Mouse (Mus musculus) heart, embryonic 15.5 days (tissue): Measurements from ENCODE around the gene Plcb3. TPM values are rescaled to one million over a fixed set of nuclear protein-coding genes. Genes with fewer than 3 reads are reported as not detected.
A peak's percentile ranks its signal among the peaks of the same experiment; 100 is the strongest.

Experiments
- ATAC-seq: fragments of 200-750 bp; cut with Nextera tagmentation; replicated peaks from 2 replicates; pipeline ENCODE4 v1.8.0; 2017; ENCODE audit warnings: low read depth, moderate TSS enrichment; ENCODE audit not compliant: insufficient number of reproducible peaks, insufficient read depth, low FRiP score
- H3K27ac ChIP-seq: fragments of 300-500 bp; sonication (generic); 2 replicates; pipeline ENCODE4 v1.5.1; 2015; ENCODE audit warnings: mild to moderate bottlenecking, inconsistent platforms
- H3K27me3 ChIP-seq: fragments of 300-500 bp; sonication (generic); 2 replicates; pipeline ENCODE4 v1.6.1; 2015; ENCODE audit warnings: inconsistent platforms
- H3K36me3 ChIP-seq: fragments of 300-500 bp; sonication (generic); 2 replicates; pipeline ENCODE4 v1.6.1; 2015; ENCODE audit warnings: mild to moderate bottlenecking, inconsistent platforms
- H3K4me1 ChIP-seq: fragments of 300-500 bp; sonication (generic); replicated peaks from 2 replicates; pipeline ENCODE4 v1.6.1; 2015; ENCODE audit warnings: inconsistent platforms
- H3K4me2 ChIP-seq: fragments of 300-500 bp; sonication (generic); 2 replicates; pipeline ENCODE4 v1.6.1; 2015; ENCODE audit warnings: inconsistent platforms, mild to moderate bottlenecking, moderate library complexity
- H3K4me3 ChIP-seq: fragments of 300-500 bp; sonication (generic); 2 replicates; pipeline ENCODE4 v1.5.1; 2015; ENCODE audit warnings: mild to moderate bottlenecking, inconsistent platforms
- H3K9ac ChIP-seq: fragments of 300-500 bp; sonication (generic); 2 replicates; pipeline ENCODE4 v1.6.1; 2015; ENCODE audit warnings: mild to moderate bottlenecking, inconsistent platforms
- H3K9me3 ChIP-seq: fragments of 300-500 bp; sonication (generic); replicated peaks from 2 replicates; pipeline ENCODE4 v1.6.1; 2016; ENCODE audit warnings: inconsistent platforms
- WGBS: fragments of 180-500 bp; shearing (Covaris S2); methylation state at CpG from one replicate; pipeline ENCODE4 v1.1.7; 2015; ENCODE audit warnings: mixed read lengths; 5-methylcytosine and 5-hydroxymethylcytosine counted together
- polyA plus RNA-seq: library from polyadenylated mRNA; unstranded; fragments of >200 nt; fragmentation: Nextera tagmentation; extraction: Ambion mirVana; gene quantifications from 2 replicates; pipeline ENCODE4 v1.2.1, GENCODE M21; 2015

The Plcb3 gene
- polyA plus RNA-seq, 1 experiment from 2014 or later = 16.4 TPM

GRCm38 (mm10) chr19:6977759-6978638, 1.7 kb upstream of the Plcb3 start:
- WGBS = 71% methylated on average over 13 of the region's 13 CpGs
- Histone ChIP-seq H3K9ac (peak overlapping the region; percentile 79; the same call in 1 of the 2 replicates), H3K27ac (peak overlapping the region; percentile 97), H3K4me2 (peak overlapping the region; percentile 89; the same call in 1 of the 2 replicates), H3K4me3 (peak overlapping the region; percentile 79; the same call in 1 of the 2 replicates), H3K9me3 (no peaks in the 10 kb centered on the region), H3K36me3 (peaks cover 31% of the 10 kb centered on the region), H3K4me1 (peaks cover 50% of the 10 kb centered on the region), H3K27me3 (no peaks in the 10 kb centered on the region)
- ATAC-seq = no peak

GRCm38 (mm10) chr19:6974211-6975205, 1.8 kb downstream of the Plcb3 start, which contains the start of gene Ppp1r14b:
Ppp1r14b (plus strand) TSS chr19:6974968.
- H3K9ac ChIP-seq = peak within 1 kb of the TSS; percentile 82
- H3K27me3 ChIP-seq = no peaks in the 10 kb centered on the region
- no peaks in the 10 kb centered on the region for H3K9me3 ChIP-seq
- peak within 1 kb of the TSS; percentile 93 for H3K27ac ChIP-seq
- peak within 1 kb of the TSS; percentile 90 for H3K4me2 ChIP-seq
- under 1% methylated on average over 84 of the region's 84 CpGs for WGBS
- peaks cover 21% of the 10 kb centered on the region for H3K36me3 ChIP-seq
- peak within 1 kb of the TSS; percentile 77 for H3K4me3 ChIP-seq
- peak; percentile 57 for ATAC-seq
- peaks cover 64% of the 10 kb centered on the region for H3K4me1 ChIP-seq

DNA sequence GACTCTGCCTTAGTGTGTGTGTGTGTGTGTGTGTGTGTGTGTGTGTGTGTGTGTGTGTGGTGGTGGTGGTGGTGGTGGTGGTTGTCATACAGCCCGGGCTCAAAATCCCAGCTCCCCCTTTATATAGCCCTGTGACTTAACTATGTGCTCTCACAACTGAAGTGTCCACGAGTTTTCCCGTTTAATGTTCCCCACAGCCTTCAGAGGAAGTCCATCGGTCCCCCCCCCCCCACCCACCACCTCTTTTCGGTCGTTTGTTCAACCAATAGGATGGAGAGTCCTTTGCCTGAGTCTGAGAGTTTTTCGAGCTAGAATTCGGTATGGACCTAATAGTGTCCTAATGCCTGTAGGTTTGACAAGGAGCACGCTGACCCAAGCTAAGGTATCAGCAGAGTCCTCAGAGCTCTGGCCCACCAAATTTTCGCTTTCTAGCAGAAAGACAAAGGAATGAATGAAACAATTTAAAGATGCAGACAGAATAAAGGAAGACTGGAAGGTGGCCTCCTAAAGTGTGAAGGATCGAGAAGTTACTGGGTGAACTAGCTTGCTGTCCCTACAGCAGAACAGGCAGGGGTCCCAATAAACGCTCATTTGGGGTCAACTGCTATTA, 2.6 kb downstream of the Plcb3 start:
- Histone ChIP-seq H3K36me3 (peaks cover 20% of the 10 kb centered on the region), H3K4me2 (peak overlapping the region; percentile 90), H3K4me3 (peak overlapping the region; percentile 77), H3K9ac (peak overlapping the region; percentile 82), H3K4me1 (peaks cover 61% of the 10 kb centered on the region), H3K27ac (peak overlapping the region; percentile 93), H3K27me3 (no peaks in the 10 kb centered on the region), H3K9me3 (no peaks in the 10 kb centered on the region)
- WGBS = 33% methylated on average over 12 of the region's 12 CpGs
- ATAC-seq = no peak

- Histone ChIP-seq H3K4me1 (peaks cover 55% of the 10 kb centered on the region), H3K27ac (no peak overlapping the region), H3K36me3 (peaks cover 8% of the 10 kb centered on the region), H3K9me3 (no peaks in the 10 kb centered on the region), H3K4me2 (no peak overlapping the region), H3K9ac (no peak overlapping the region), H3K4me3 (no peak overlapping the region), H3K27me3 (no peaks in the 10 kb centered on the region)
- 75% methylated on average over 13 of the region's 13 CpGs for WGBS
- no peak for ATAC-seq
These were observed 3.9 kb downstream of the Plcb3 start for GRCm38 (mm10) chr19:6972247-6972917.

GRCm38 (mm10) chr19:6971644-6972043, 4.6 kb downstream of the Plcb3 start:
- no peak for ATAC-seq
- H3K4me2 ChIP-seq = no peak overlapping the region

GRCm38 (mm10) chr19:6970460-6971085, 5.7 kb downstream of the Plcb3 start:
- no peaks in the 10 kb centered on the region for H3K9me3 ChIP-seq
- peak overlapping the region; percentile 28 for H3K27ac ChIP-seq
- ATAC-seq = no peak
- H3K27me3 ChIP-seq = no peaks in the 10 kb centered on the region
- no peaks in the 10 kb centered on the region; the same call in 1 of the 2 replicates for H3K36me3 ChIP-seq
- peaks cover 38% of the 10 kb centered on the region for H3K4me1 ChIP-seq
- H3K4me3 ChIP-seq = peak overlapping the region; percentile 62
- WGBS = 23% methylated on average over 11 of the region's 11 CpGs
- H3K9ac ChIP-seq = peak overlapping the region; percentile 75
- H3K4me2 ChIP-seq = peak overlapping the region; percentile 79

More at GRCm38 (mm10) chr19:6971644-6972043, 4.6 kb downstream of the Plcb3 start:
- peaks cover 3% of the 10 kb centered on the region; the same call in 1 of the 2 replicates for H3K36me3 ChIP-seq
- 37% methylated on average over 6 of the region's 6 CpGs for WGBS
- H3K9ac ChIP-seq = no peak overlapping the region
- H3K27ac ChIP-seq = peak overlapping the region; percentile 28; the same call in 1 of the 2 replicates
- H3K4me3 ChIP-seq = no peak overlapping the region
- H3K9me3 ChIP-seq = no peaks in the 10 kb centered on the region
- peaks cover 49% of the 10 kb centered on the region for H3K4me1 ChIP-seq
- H3K27me3 ChIP-seq = no peaks in the 10 kb centered on the region

GRCm38 (mm10) chr19:6969665-6970381, 6.4 kb downstream of the Plcb3 start:
- Histone ChIP-seq H3K9ac (peak overlapping the region; percentile 75), H3K4me3 (peak overlapping the region; percentile 62), H3K36me3 (peaks cover 3% of the 10 kb centered on the region; the same call in 1 of the 2 replicates), H3K27me3 (no peaks in the 10 kb centered on the region), H3K9me3 (no peaks in the 10 kb centered on the region), H3K4me2 (peak overlapping the region; percentile 79), H3K4me1 (peaks cover 38% of the 10 kb centered on the region), H3K27ac (peak overlapping the region; percentile 52; the same call in 1 of the 2 replicates)
- 2% methylated on average over 54 of the region's 55 CpGs for WGBS
- peak; percentile 76 for ATAC-seq

DNA sequence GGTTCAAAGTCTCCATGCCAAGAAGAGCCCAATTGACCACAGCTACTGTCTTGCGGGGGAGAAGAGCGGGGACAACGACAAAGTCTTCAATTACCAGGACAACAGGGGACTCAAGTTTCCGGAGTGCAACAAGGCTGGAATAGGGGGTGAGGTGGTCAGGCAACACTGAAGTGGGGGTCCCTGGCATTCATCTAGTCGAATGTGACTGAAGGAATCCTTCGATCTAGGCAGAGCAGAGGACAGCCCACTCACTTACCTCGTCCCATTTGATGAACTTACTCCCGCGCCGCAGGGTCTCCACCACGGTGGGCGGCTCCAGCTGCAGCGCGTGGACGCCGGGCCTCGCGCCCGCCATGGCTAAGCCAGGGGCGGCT, 7.0 kb downstream of the Plcb3 start:
- Histone ChIP-seq H3K36me3 (peaks cover 8% of the 10 kb centered on the region; the same call in 1 of the 2 replicates), H3K4me3 (peak overlapping the region; percentile 62), H3K27ac (peak overlapping the region; percentile 52; the same call in 1 of the 2 replicates), H3K9me3 (no peaks in the 10 kb centered on the region), H3K27me3 (no peaks in the 10 kb centered on the region), H3K4me2 (peak overlapping the region; percentile 79), H3K4me1 (peaks cover 38% of the 10 kb centered on the region), H3K9ac (peak overlapping the region; percentile 75)
- under 1% methylated on average over 20 of the region's 20 CpGs for WGBS
- ATAC-seq = no peak

DNA sequence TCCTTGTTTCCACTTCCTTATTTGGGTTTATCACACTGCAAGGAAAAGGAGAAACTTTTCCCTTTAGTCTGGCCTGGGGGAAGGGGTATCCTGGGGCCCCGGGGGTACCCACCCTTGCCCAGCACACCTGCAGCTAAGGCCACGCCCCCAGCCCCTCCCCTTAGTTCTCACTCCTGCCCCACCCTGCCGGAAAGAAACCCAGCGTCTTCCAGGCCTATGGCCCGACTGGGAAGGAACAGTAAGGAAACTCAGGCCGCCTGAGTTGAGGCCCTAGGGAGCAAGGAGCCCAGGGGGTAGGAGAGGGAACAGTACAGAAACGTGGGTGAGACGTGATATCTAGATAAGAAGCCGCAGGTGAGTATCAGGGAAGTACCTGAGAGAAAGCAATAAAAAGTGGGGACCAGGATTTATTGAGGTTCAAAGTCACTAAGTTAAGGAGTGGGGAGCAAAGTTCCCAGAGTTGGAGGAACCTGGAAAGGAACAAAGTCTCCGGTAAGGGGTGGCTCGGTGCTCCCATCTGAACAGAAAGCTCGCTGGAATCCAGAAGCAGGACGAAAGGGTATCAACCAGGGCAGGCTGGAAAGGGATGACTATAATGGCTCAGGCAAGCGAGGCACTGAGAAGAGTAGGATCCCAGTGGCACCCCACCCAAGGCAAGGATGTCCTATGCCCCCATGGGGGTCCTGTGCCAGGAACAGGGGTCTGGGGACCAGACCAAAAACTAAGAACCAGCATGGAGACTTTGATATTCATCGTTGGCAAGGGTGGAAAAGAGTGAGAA, 7.6 kb downstream of the Plcb3 start:
- Histone ChIP-seq H3K27me3 (no peaks in the 10 kb centered on the region), H3K9me3 (no peaks in the 10 kb centered on the region), H3K27ac (no peak overlapping the region), H3K36me3 (peaks cover 10% of the 10 kb centered on the region; the same call in 1 of the 2 replicates), H3K4me1 (peaks cover 33% of the 10 kb centered on the region), H3K4me2 (peak overlapping the region; percentile 79), H3K9ac (peak overlapping the region; percentile 75), H3K4me3 (peak overlapping the region; percentile 62)
- WGBS = 16% methylated on average over 15 of the region's 15 CpGs
- no peak for ATAC-seq
